Mouse (Mus musculus): Measurements from ENCODE around the gene Mucl3.

Mucl3 gene

GRCm38 (mm10) chr17:35635202-35635601, 8.3 kb downstream of the Mucl3 start:
- no peak for DNase-seq

GRCm38 (mm10) chr17:35633992-35634391, 9.5 kb downstream of the Mucl3 start:
- peak in 1 of 2 experiments; percentile 31 for DNase-seq

GRCm38 (mm10) chr17:35626537-35626936, 17.0 kb downstream of the Mucl3 start, which contains the start of gene Gm9573:
TSS of gene Gm9573 (minus strand) at chr17:35626637.
- no peak for DNase-seq

GRCm38 (mm10) chr17:35617127-35617526, 26.4 kb downstream of the Mucl3 start:
- no peak for DNase-seq

- no peak for DNase-seq
These were observed 41.6 kb downstream of the Mucl3 start for GRCm38 (mm10) chr17:35601736-35602354.

- no peak for DNase-seq
These were observed 42.2 kb downstream of the Mucl3 start, which contains the start of gene Sfta2 for GRCm38 (mm10) chr17:35601249-35601648. TSS of gene Sfta2 (plus strand) at chr17:35601549.

- no peak for DNase-seq
These were observed 46.1 kb downstream of the Mucl3 start for GRCm38 (mm10) chr17:35597399-35597798.

GRCm38 (mm10) chr17:35594456-35594855, 49.0 kb downstream of the Mucl3 start:
- no peak for DNase-seq

GRCm38 (mm10) chr17:35593786-35594185, 49.7 kb downstream of the Mucl3 start:
- DNase-seq: no peak

- DNase-seq: no peak
These were observed 51.4 kb downstream of the Mucl3 start for GRCm38 (mm10) chr17:35592131-35592530.

GRCm38 (mm10) chr17:35591731-35592130, 51.8 kb downstream of the Mucl3 start:
- DNase-seq: no peak

GRCm38 (mm10) chr17:35591219-35591578, 52.3 kb downstream of the Mucl3 start:
- DNase-seq: no peak

- DNase-seq: peak; percentile 51 to 64
These were observed 52.9 kb downstream of the Mucl3 start for GRCm38 (mm10) chr17:35590410-35591218.

GRCm38 (mm10) chr17:35588387-35588786, 55.1 kb downstream of the Mucl3 start:
- no peak for DNase-seq

- DNase-seq: no peak
These were observed 56.2 kb downstream of the Mucl3 start for GRCm38 (mm10) chr17:35587291-35587690.

All from thymus, postnatal 36 days (tissue).